Mouse (Mus musculus): ENCODE measurements at regions not wholly inside any gene's neighbourhood (a gene's known extent, or its start where the extent isn't known, plus 50 kb on each side); places are given as distances from the start of the nearest gene placed in this dataset.

DNA sequence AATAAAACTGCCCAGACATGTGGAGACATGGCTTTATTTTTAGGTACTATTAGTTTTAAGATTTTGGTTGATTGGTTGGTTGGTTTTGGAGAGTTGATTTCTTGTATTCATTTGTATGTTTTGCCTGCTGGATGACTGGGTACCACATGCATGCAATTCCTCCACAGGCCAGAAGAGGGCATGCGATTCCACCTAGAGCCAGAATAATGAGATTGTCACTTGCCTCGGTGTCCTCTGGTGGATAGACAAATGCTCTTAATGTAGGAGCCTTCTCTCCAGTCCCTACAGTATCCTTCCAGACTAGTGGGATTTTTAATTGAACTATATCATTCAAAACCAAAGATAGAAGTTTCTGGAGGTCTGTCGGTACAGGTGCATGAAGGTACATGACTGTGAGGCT is 524.1 kb upstream of the Dsel start:
- no peak overlapping the region for H3K4me3 ChIP-seq (ENCODE audit: low read depth, low read length)
- H3K36me3 ChIP-seq (replicated peaks; ENCODE audit: control insufficient read depth, insufficient read depth, low read length): no peaks in the 10 kb centered on the region
- H3K4me1 ChIP-seq (ENCODE audit: control insufficient read depth, insufficient read depth): no peaks in the 10 kb centered on the region
- no peak overlapping the region for H3K27ac ChIP-seq (ENCODE audit: low read depth)
- H3K4me2 ChIP-seq (ENCODE audit: low read depth, low read length): no peak overlapping the region
- DNase-seq (ENCODE audit: low spot score) (no peak), ATAC-seq (ENCODE audit: insufficient read depth, low read depth) (no peak)
- no peaks in the 10 kb centered on the region for H3K27me3 ChIP-seq (ENCODE audit: control insufficient read depth, insufficient read depth, low read length)
- 31% methylated on average over 3 of the region's 3 CpGs for WGBS
- H3K9ac ChIP-seq (replicated peaks; ENCODE audit: low read depth, low read length): no peak overlapping the region
- no peaks in the 10 kb centered on the region for H3K9me3 ChIP-seq (replicated peaks; ENCODE audit: control insufficient read depth, low read length)
- TF ChIP-seq EP300 (IDR thresholded peaks at IDR 0.05; ENCODE audit: low read depth) (no peak), CTCF (IDR thresholded peaks at IDR 0.05; ENCODE audit: low read depth) (peak; percentile 54)

DNA sequence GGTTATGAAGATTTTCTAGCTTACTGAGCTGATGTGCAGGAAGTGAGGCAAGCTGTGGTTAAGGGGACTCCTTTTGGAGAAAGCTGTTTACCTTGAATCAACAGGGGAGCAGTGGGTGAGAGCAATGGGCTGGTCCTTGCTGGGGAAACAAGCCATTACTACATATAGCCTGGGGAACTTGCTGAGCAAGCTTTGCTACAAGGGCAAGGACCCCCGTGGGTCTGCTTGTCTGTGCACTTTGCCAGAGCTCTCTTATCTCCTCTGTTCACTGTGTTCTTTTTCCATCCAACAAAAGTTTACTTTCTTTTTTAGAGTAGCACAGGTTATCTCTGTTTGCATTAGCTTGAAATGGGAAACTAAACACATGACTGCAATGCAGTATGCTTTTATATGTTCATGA is 519.3 kb upstream of the Dsel start:
- H3K9ac ChIP-seq (replicated peaks; ENCODE audit: low read depth, low read length): no peak overlapping the region
- no peak overlapping the region for H3K4me2 ChIP-seq (ENCODE audit: low read depth, low read length)
- 29% methylated on average over 1 of the region's 1 CpGs for WGBS
- DNase-seq (ENCODE audit: low spot score) (no peak), ATAC-seq (ENCODE audit: insufficient read depth, low read depth) (no peak)
- no peak overlapping the region for H3K4me3 ChIP-seq (ENCODE audit: low read depth, low read length)
- H3K4me1 ChIP-seq (ENCODE audit: control insufficient read depth, insufficient read depth): no peaks in the 10 kb centered on the region
- H3K27ac ChIP-seq (ENCODE audit: low read depth): no peak overlapping the region
- H3K9me3 ChIP-seq (replicated peaks; ENCODE audit: control insufficient read depth, low read length): no peaks in the 10 kb centered on the region
- TF ChIP-seq CTCF (IDR thresholded peaks at IDR 0.05; ENCODE audit: low read depth) (no peak), EP300 (IDR thresholded peaks at IDR 0.05; ENCODE audit: low read depth) (no peak)
- no peaks in the 10 kb centered on the region for H3K36me3 ChIP-seq (replicated peaks; ENCODE audit: control insufficient read depth, insufficient read depth, low read length)
- H3K27me3 ChIP-seq (ENCODE audit: control insufficient read depth, insufficient read depth, low read length): no peaks in the 10 kb centered on the region

DNA sequence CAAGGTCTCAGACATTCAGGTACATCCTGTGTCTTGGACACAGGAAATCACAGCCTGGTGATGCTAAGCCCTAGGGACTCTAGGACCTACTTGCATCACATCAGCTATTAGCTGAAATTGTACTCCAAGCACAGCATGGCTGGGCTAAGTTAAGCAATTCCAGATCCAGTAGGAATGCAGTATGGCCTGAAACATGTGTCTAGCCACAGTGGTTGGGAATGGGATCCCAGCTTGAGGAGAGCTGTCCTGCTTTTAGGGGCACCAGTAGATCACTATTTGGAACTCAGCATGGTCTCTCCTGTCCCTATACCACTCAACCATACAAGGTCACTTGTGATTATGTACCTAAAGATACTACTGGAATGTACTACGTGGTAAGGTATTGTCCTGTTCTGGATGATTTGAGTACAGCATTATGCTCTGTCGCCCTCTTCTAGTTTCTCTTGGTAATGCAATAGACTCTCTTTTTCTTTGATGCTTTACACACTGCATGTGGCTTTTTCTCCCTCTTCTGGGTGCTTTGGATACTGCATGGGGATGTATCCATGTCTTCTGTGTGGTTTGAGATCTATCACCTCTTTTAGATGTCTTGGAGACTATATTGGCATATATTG is 515.0 kb upstream of the Dsel start:
- H3K9me3 ChIP-seq (replicated peaks; ENCODE audit: control insufficient read depth, low read length): no peaks in the 10 kb centered on the region
- ATAC-seq (ENCODE audit: insufficient read depth, low read depth) (no peak), DNase-seq (ENCODE audit: low spot score) (no peak)
- H3K9ac ChIP-seq (replicated peaks; ENCODE audit: low read depth, low read length): no peak overlapping the region
- no peak overlapping the region for H3K27ac ChIP-seq (ENCODE audit: low read depth)
- H3K4me1 ChIP-seq (ENCODE audit: control insufficient read depth, insufficient read depth): no peaks in the 10 kb centered on the region
- TF ChIP-seq EP300 (IDR thresholded peaks at IDR 0.05; ENCODE audit: low read depth): no peak
- TF ChIP-seq CTCF (IDR thresholded peaks at IDR 0.05; ENCODE audit: low read depth): peak; percentile 69
- H3K36me3 ChIP-seq (replicated peaks; ENCODE audit: control insufficient read depth, insufficient read depth, low read length): no peaks in the 10 kb centered on the region
- no peaks in the 10 kb centered on the region for H3K27me3 ChIP-seq (ENCODE audit: control insufficient read depth, insufficient read depth, low read length)
- H3K4me3 ChIP-seq (ENCODE audit: low read depth, low read length): no peak overlapping the region
- WGBS: 8% methylated on average over 2 of the region's 2 CpGs
- no peak overlapping the region for H3K4me2 ChIP-seq (ENCODE audit: low read depth, low read length)

- Histone ChIP-seq H3K4me1 (ENCODE audit: control insufficient read depth, insufficient read depth) (no peaks in the 10 kb centered on the region), H3K27ac (ENCODE audit: low read depth) (no peak overlapping the region), H3K4me3 (ENCODE audit: low read depth, low read length) (no peak overlapping the region), H3K9me3 (replicated peaks; ENCODE audit: control insufficient read depth, low read length) (no peaks in the 10 kb centered on the region), H3K36me3 (replicated peaks; ENCODE audit: control insufficient read depth, insufficient read depth, low read length) (no peaks in the 10 kb centered on the region), H3K4me2 (ENCODE audit: low read depth, low read length) (no peak overlapping the region), H3K9ac (replicated peaks; ENCODE audit: low read depth, low read length) (no peak overlapping the region), H3K27me3 (ENCODE audit: control insufficient read depth, insufficient read depth, low read length) (no peaks in the 10 kb centered on the region)
- DNase-seq (ENCODE audit: low spot score) (no peak), ATAC-seq (ENCODE audit: insufficient read depth, low read depth) (no peak)
- WGBS: 11% methylated on average over 2 of the region's 2 CpGs
- TF ChIP-seq EP300 (IDR thresholded peaks at IDR 0.05; ENCODE audit: low read depth): no peak
- peak; percentile 75 for TF ChIP-seq CTCF (IDR thresholded peaks at IDR 0.05; ENCODE audit: low read depth)
Observed at GRCm38 (mm10) chr1:112378660-112379059, 513.9 kb upstream of the Dsel start.

DNA sequence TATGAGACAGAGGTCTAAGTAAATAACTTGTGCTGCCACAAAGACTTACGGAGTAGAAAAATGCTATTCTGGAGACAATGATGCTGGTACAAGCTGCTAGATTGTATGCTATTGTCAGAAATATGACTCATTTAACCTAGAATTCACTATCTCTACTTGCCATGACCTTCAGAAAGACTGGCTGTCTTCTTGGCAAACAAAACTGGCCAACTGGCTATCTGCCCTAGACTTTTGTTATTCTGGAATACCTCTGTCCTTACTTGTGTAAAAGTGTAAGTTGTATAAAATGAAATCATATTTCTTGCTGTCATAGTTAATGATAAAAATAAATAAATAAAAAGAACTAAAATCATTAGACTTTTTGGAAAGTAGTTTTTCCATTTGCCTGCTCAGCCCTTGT is 491.1 kb upstream of the Dsel start:
- 0 out of 2 replicates have a peak, but pooled peaks cover 3% of the 10 kb centered on the region for H3K9me3 ChIP-seq (replicated peaks; ENCODE audit: control insufficient read depth, low read length)
- WGBS: 81% methylated on average over 1 of the region's 1 CpGs
- H3K4me2 ChIP-seq (ENCODE audit: low read depth, low read length): no peak overlapping the region
- H3K4me1 ChIP-seq (ENCODE audit: control insufficient read depth, insufficient read depth): no peaks in the 10 kb centered on the region
- no peaks in the 10 kb centered on the region for H3K36me3 ChIP-seq (replicated peaks; ENCODE audit: control insufficient read depth, insufficient read depth, low read length)
- no peak for TF ChIP-seq CTCF (IDR thresholded peaks at IDR 0.05; ENCODE audit: low read depth)
- no peak for TF ChIP-seq EP300 (IDR thresholded peaks at IDR 0.05; ENCODE audit: low read depth)
- H3K4me3 ChIP-seq (ENCODE audit: low read depth, low read length): no peak overlapping the region
- ATAC-seq (ENCODE audit: insufficient read depth, low read depth) (no peak), DNase-seq (ENCODE audit: low spot score) (no peak)
- no peak overlapping the region for H3K27ac ChIP-seq (ENCODE audit: low read depth)
- no peaks in the 10 kb centered on the region for H3K27me3 ChIP-seq (ENCODE audit: control insufficient read depth, insufficient read depth, low read length)
- no peak overlapping the region for H3K9ac ChIP-seq (replicated peaks; ENCODE audit: low read depth, low read length)

All from heart, postnatal 0 days (tissue).